Mouse (Mus musculus) neural tube, embryonic 11.5 days (tissue): Measurements from ENCODE around the gene Kcmf1. TPM values are rescaled to one million over a fixed set of nuclear protein-coding genes. Genes with fewer than 3 reads are reported as not detected.

Source experiments
- ATAC-seq: fragments of 200-750 bp; cut with Nextera tagmentation; 2 replicates; pipeline ENCODE4 v1.8.0; 2017; ENCODE audit warnings: moderate number of reproducible peaks, mild to moderate bottlenecking, moderate TSS enrichment, moderate library complexity; ENCODE audit not compliant: insufficient read depth, low FRiP score, low TSS enrichment
- DNase-seq: peaks from one replicate; pipeline ENCODE4 v3.0.0-alpha.2; 2015; ENCODE audit warnings: low spot score
- H3K27ac ChIP-seq: fragments of 300-500 bp; sonication (generic); 2 replicates; pipeline ENCODE4 v1.5.1; 2014; ENCODE audit warnings: low read depth, mild to moderate bottlenecking, low read length
- H3K27me3 ChIP-seq: fragments of 300-500 bp; sonication (generic); 2 replicates; pipeline ENCODE4 v1.6.1; 2014; ENCODE audit warnings: mild to moderate bottlenecking, low read length, mixed read lengths; ENCODE audit not compliant: control insufficient read depth, insufficient read depth
- H3K36me3 ChIP-seq: fragments of 300-500 bp; sonication (generic); 2 replicates; pipeline ENCODE4 v1.6.1; 2014; ENCODE audit warnings: mild to moderate bottlenecking, low read length, moderate library complexity, mixed read lengths; ENCODE audit not compliant: control insufficient read depth, insufficient read depth
- H3K4me1 ChIP-seq: fragments of 300-500 bp; sonication (generic); 2 replicates; pipeline ENCODE4 v1.6.1; 2014; ENCODE audit warnings: low read length, mixed read lengths; ENCODE audit not compliant: control insufficient read depth, insufficient read depth
- H3K4me2 ChIP-seq: fragments of 300-500 bp; sonication (generic); 2 replicates; pipeline ENCODE4 v1.6.1; 2014; ENCODE audit warnings: low read depth, mild to moderate bottlenecking, moderate library complexity
- H3K4me3 ChIP-seq: fragments of 300-500 bp; sonication (generic); 2 replicates; pipeline ENCODE4 v1.5.1; 2014; ENCODE audit warnings: low read depth, low read length
- H3K9ac ChIP-seq: fragments of 300-500 bp; sonication (generic); 2 replicates; pipeline ENCODE4 v1.6.1; 2014; ENCODE audit warnings: mild to moderate bottlenecking, low read length
- H3K9me3 ChIP-seq: fragments of 300-500 bp; sonication (generic); 2 replicates; pipeline ENCODE4 v1.6.1; 2016; ENCODE audit warnings: low read length; ENCODE audit not compliant: control insufficient read depth
- WGBS: fragments of 180-500 bp; shearing (Covaris S2); extraction: QIAGEN DNeasy Blood & Tissue Kit; methylation state at CpG from one replicate; pipeline ENCODE4 v1.1.7; 2014; 5-methylcytosine and 5-hydroxymethylcytosine counted together
- polyA plus RNA-seq: library from polyadenylated mRNA; unstranded; fragments of >200 nt; fragmentation: Nextera tagmentation; extraction: Ambion mirVana; gene quantifications from 2 replicates; pipeline ENCODE4 v1.2.1, GENCODE M21; 2014

Gene Kcmf1
- polyA plus RNA-seq, 1 experiment from 2014 or later, result 48.6 TPM

DNA sequence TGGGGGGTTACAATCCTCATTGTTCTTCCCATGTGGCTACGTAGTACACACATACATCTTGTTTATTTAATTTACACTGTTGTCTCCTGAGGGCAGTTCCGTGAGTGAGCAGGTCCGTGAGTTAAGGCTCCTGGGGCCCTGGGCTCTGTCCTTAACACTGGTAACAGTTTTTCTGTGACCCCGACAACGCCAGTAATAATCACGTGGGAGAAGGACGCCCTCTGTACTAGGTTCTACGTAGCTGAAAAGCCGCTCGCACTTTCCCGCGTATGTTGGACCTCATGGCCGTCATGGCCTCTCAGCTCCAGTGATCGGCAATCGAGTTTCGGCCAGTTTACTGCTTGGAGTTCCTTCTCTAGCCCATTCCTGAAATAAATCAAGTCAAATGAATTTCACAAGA, 104.3 kb downstream of the Kcmf1 start:
- Histone ChIP-seq H3K9me3 (no peaks in the 10 kb centered on the region), H3K9ac (no peak overlapping the region), H3K36me3 (no peaks in the 10 kb centered on the region), H3K4me1 (no peaks in the 10 kb centered on the region), H3K27ac (no peak overlapping the region), H3K4me2 (no peak overlapping the region), H3K4me3 (no peak overlapping the region), H3K27me3 (no peaks in the 10 kb centered on the region)
- no peak for DNase-seq
- 44% methylated on average over 16 of the region's 16 CpGs for WGBS
- ATAC-seq, result no peak

GRCm38 (mm10) chr6:72794870-72795269, 104.9 kb downstream of the Kcmf1 start:
- Histone ChIP-seq H3K4me3 (no peak overlapping the region), H3K9ac (no peak overlapping the region), H3K27me3 (no peaks in the 10 kb centered on the region), H3K27ac (no peak overlapping the region), H3K9me3 (no peaks in the 10 kb centered on the region), H3K4me1 (no peaks in the 10 kb centered on the region), H3K4me2 (no peak overlapping the region), H3K36me3 (no peaks in the 10 kb centered on the region)
- DNase-seq (no peak), ATAC-seq (no peak)
- WGBS, result 36% methylated on average over 7 of the region's 7 CpGs

GRCm38 (mm10) chr6:72792641-72793040, 107.1 kb downstream of the Kcmf1 start:
- H3K4me2 ChIP-seq, result no peak overlapping the region
- no peak overlapping the region for H3K9ac ChIP-seq
- no peak overlapping the region for H3K27ac ChIP-seq
- H3K9me3 ChIP-seq, result no peaks in the 10 kb centered on the region
- no peaks in the 10 kb centered on the region for H3K4me1 ChIP-seq
- WGBS, result 91% methylated on average over 8 of the region's 8 CpGs
- no peaks in the 10 kb centered on the region for H3K27me3 ChIP-seq
- ATAC-seq (no peak), DNase-seq (no peak)
- no peak overlapping the region for H3K4me3 ChIP-seq
- H3K36me3 ChIP-seq, result no peaks in the 10 kb centered on the region

Other genes with a start within 250 kb of the Kcmf1 start
- gene Tcf7l1, start 110.7 kb downstream of the Kcmf1 start, polyA plus RNA-seq, result 21.8 and 23.1 TPM in 2 replicates
- gene Tmsb10, start 58.8 kb upstream of the Kcmf1 start, polyA plus RNA-seq, result 3,130 and 3,517 TPM in 2 replicates